Comparison of ENCODE assay signal across 8 mouse cellular contexts in the genomic region with DNA sequence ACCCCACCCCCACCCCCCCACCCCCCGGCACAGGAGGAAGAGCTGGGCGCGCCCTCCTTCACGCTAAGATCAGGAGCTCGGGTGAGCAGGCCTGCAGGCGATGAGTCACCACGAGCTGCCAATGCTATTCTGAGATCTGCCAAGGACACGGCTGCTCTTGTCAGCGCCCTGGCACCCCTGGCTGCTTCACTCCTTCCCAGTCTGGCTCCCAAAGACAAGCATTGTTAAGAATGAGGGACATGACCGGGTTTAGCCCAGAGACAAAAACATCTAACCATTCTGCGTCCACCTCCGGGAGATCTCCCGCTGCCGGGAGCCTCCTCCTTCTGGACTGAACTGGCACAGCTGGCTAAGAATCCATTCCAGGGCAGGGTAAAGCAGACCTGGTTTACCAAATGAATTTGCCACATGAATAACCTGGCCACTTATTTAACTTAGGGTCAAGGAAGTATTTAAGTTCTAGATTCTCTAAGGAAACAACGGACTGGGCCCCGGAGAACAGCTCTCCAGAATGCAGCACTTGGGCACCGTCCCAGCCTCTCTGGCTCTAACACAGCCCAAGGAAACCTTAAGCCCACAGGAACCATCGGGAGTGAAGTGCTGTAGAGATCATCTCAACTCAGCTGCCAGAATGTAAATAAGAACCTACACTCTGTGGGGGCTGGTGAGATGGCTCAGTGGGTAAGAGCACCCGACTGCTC. TPM values are rescaled to one million over a fixed set of nuclear protein-coding genes. Genes with fewer than 3 reads are reported as not detected.
DNase-seq lines count a peak whose midpoint lies in the region; ATAC-seq and TF ChIP-seq lines count a peak whose summit lies in the region.

No protein-coding gene starts in this region.

- DNase-seq in 416B (ENCODE audit: low read depth) (peak; percentile 83), Patski (ENCODE audit: low read depth, low spot score) (peak; percentile 87)
- peak; percentile 60 to 79 for DNase-seq in heart, adult 9 months (ENCODE audit: low spot score in 2 of 2)
- DNase-seq in layer of hippocampus, adult 18-20 months (ENCODE audit: low spot score in 2 of 2) = peak; percentile 54 to 76
- peak; percentile 43 for DNase-seq in lung, postnatal 25 days (ENCODE audit: low spot score)
- peak; percentile 75 for DNase-seq in telencephalon, adult 2 months (ENCODE audit: low read depth, low spot score)
- no peak for DNase-seq in embryo, embryonic 10.5 days (ENCODE audit: low spot score)

- CTCF ChIA-PET in Patski (lab: Charles Lee) = interaction anchor here (1.0 kb wide), 1 partner anchor 16 kb away, joined by 3 read pairs; no protein-coding TSS in a partner anchor

- in situ Hi-C loops in Patski (cut with MboI; ENCODE audit: low pct_unique_long_range_greater_than_20kb) = no loop called here

- TF ChIP-seq POLR2A in cortical plate, adult 2 months (IDR thresholded peaks at IDR 0.05; ENCODE audit: extremely low read depth, insufficient read depth, low read length) = no peak

- peak; percentile 95 for ATAC-seq in Patski

- no peaks in the 10 kb centered on the region for H3K27me3 ChIP-seq in Patski

- H3K4me1 ChIP-seq in cortical plate, adult 2 months (ENCODE audit: control insufficient read depth, insufficient read depth, low read length) = peaks cover 8% of the 10 kb centered on the region; the same call in 1 of the 2 replicates

- TF ChIP-seq CTCF in Patski (IDR thresholded peaks at IDR 0.05) = no peak
- TF ChIP-seq CTCF in cortical plate, adult 2 months (IDR thresholded peaks at IDR 0.05; ENCODE audit: extremely low read depth, insufficient read depth, low read length) = no peak

- no peak overlapping the region for H3K4me3 ChIP-seq in cortical plate, adult 2 months (ENCODE audit: insufficient read depth, low read length)

- peak overlapping the region; percentile 67 for H3K27ac ChIP-seq in cortical plate, adult 2 months (ENCODE audit: insufficient read depth, low read length)

- POLR2A ChIA-PET in Patski (lab: Charles Lee) = no interaction called here

RNA-seq across cellular contexts. Expression of gene Slc37a3, which starts 58.3 kb away (rescaled TPM):
- polyA plus RNA-seq in Patski (2021) = 71.7 TPM
- 32.7 and 36.3 TPM in 2 replicates for polyA plus RNA-seq in cortical plate, adult 2 months (2012; rRNA removed)
- total RNA-seq in layer of hippocampus, adult 18-20 months (2021) = 10 to 100 TPM; 66.2 to 75.6 TPM
